Mouse (Mus musculus): ENCODE measurements around the gene Chd3. TPM values are rescaled to one million over a fixed set of nuclear protein-coding genes. Genes with fewer than 3 reads are reported as not detected.

The Chd3 gene
- polyA plus RNA-seq, 1 experiment from 2014 or later, result 41.7 TPM

GRCm38 (mm10) chr11:69372780-69373170 is 3.6 kb upstream of the Chd3 start:
- 62% methylated on average over 3 of the region's 3 CpGs for WGBS
- no peak for DNase-seq (ENCODE audit: low spot score)
- Histone ChIP-seq H3K27ac (replicated peaks) (no peak overlapping the region), H3K27me3 (ENCODE audit: low read depth, poor library complexity, severe bottlenecking) (no peaks in the 10 kb centered on the region), H3K4me3 (no peak overlapping the region), H3K9me3 (replicated peaks) (no peaks in the 10 kb centered on the region), H3K4me1 (peaks cover 55% of the 10 kb centered on the region), H3K36me3 (peaks cover 51% of the 10 kb centered on the region)

- WGBS, result 68% methylated on average over 12 of the region's 12 CpGs
- Histone ChIP-seq H3K36me3 (peaks cover 46% of the 10 kb centered on the region), H3K4me1 (peaks cover 60% of the 10 kb centered on the region), H3K9me3 (replicated peaks) (no peaks in the 10 kb centered on the region), H3K4me3 (peak overlapping the region; percentile 97), H3K27ac (replicated peaks) (peak overlapping the region; percentile 82), H3K27me3 (ENCODE audit: low read depth, poor library complexity, severe bottlenecking) (no peaks in the 10 kb centered on the region)
- no peak for DNase-seq (ENCODE audit: low spot score)
Measured at GRCm38 (mm10) chr11:69372056-69372779, 3.0 kb upstream of the Chd3 start.

- Histone ChIP-seq H3K36me3 (peaks cover 44% of the 10 kb centered on the region), H3K4me1 (peaks cover 66% of the 10 kb centered on the region), H3K9me3 (replicated peaks) (no peaks in the 10 kb centered on the region), H3K27me3 (ENCODE audit: low read depth, poor library complexity, severe bottlenecking) (no peaks in the 10 kb centered on the region), H3K27ac (replicated peaks) (peak overlapping the region; percentile 82), H3K4me3 (peak overlapping the region; percentile 97)
- DNase-seq (ENCODE audit: low spot score), result no peak
- 31% methylated on average over 12 of the region's 12 CpGs for WGBS
Measured at GRCm38 (mm10) chr11:69371601-69372000, 2.4 kb upstream of the Chd3 start.

- peaks cover 37% of the 10 kb centered on the region for H3K36me3 ChIP-seq
- H3K9me3 ChIP-seq (replicated peaks), result no peaks in the 10 kb centered on the region
- peaks cover 74% of the 10 kb centered on the region for H3K4me1 ChIP-seq
- peak overlapping the region; percentile 82 for H3K27ac ChIP-seq (replicated peaks)
- H3K4me3 ChIP-seq, result peak overlapping the region; percentile 97
- WGBS, result 17% methylated on average over 9 of the region's 9 CpGs
- DNase-seq (ENCODE audit: low spot score), result no peak
- no peaks in the 10 kb centered on the region for H3K27me3 ChIP-seq (ENCODE audit: low read depth, poor library complexity, severe bottlenecking)
Measured at GRCm38 (mm10) chr11:69370817-69371215, 1.6 kb upstream of the Chd3 start.

GRCm38 (mm10) chr11:69369990-69370816 is 997 bp upstream of the Chd3 start:
- H3K4me3 ChIP-seq, result peak overlapping the region; percentile 97
- peaks cover 80% of the 10 kb centered on the region for H3K4me1 ChIP-seq
- 38% methylated on average over 2 of the region's 2 CpGs for WGBS
- no peaks in the 10 kb centered on the region for H3K9me3 ChIP-seq (replicated peaks)
- no peaks in the 10 kb centered on the region for H3K27me3 ChIP-seq (ENCODE audit: low read depth, poor library complexity, severe bottlenecking)
- H3K36me3 ChIP-seq, result peaks cover 32% of the 10 kb centered on the region
- DNase-seq (ENCODE audit: low spot score), result no peak
- peak overlapping the region; percentile 100 for H3K27ac ChIP-seq (replicated peaks)

GRCm38 (mm10) chr11:69368356-69369214 is 621 bp downstream of the Chd3 start:
- H3K4me1 ChIP-seq, result peaks cover 85% of the 10 kb centered on the region
- H3K4me3 ChIP-seq, result peak overlapping the region; percentile 97

GRCm38 (mm10) chr11:69367616-69368355 is 1.4 kb downstream of the Chd3 start:
- H3K4me3 ChIP-seq, result peak overlapping the region; percentile 97
- peaks cover 27% of the 10 kb centered on the region for H3K36me3 ChIP-seq
- DNase-seq (ENCODE audit: low spot score), result peak; percentile 85
- 1% methylated on average over 22 of the region's 22 CpGs for WGBS
- peak overlapping the region; percentile 100 for H3K27ac ChIP-seq (replicated peaks)
- H3K27me3 ChIP-seq (ENCODE audit: low read depth, poor library complexity, severe bottlenecking), result no peaks in the 10 kb centered on the region
- H3K9me3 ChIP-seq (replicated peaks), result no peaks in the 10 kb centered on the region
- peaks cover 82% of the 10 kb centered on the region for H3K4me1 ChIP-seq

More at GRCm38 (mm10) chr11:69368356-69369214, 621 bp downstream of the Chd3 start:
- H3K9me3 ChIP-seq (replicated peaks), result no peaks in the 10 kb centered on the region
- DNase-seq (ENCODE audit: low spot score), result peak; percentile 73
- under 1% methylated on average over 84 of the region's 106 CpGs for WGBS
- H3K36me3 ChIP-seq, result peaks cover 27% of the 10 kb centered on the region
- H3K27me3 ChIP-seq (ENCODE audit: low read depth, poor library complexity, severe bottlenecking), result no peaks in the 10 kb centered on the region
- H3K27ac ChIP-seq (replicated peaks), result peak overlapping the region; percentile 100

GRCm38 (mm10) chr11:69366855-69367615 is 2.2 kb downstream of the Chd3 start:
- Histone ChIP-seq H3K27ac (replicated peaks) (peak overlapping the region; percentile 100), H3K36me3 (peaks cover 27% of the 10 kb centered on the region), H3K27me3 (ENCODE audit: low read depth, poor library complexity, severe bottlenecking) (no peaks in the 10 kb centered on the region), H3K9me3 (replicated peaks) (no peaks in the 10 kb centered on the region), H3K4me1 (peaks cover 79% of the 10 kb centered on the region), H3K4me3 (peak overlapping the region; percentile 97)
- peak; percentile 46 for DNase-seq (ENCODE audit: low spot score)
- WGBS, result under 1% methylated on average over 22 of the region's 22 CpGs

GRCm38 (mm10) chr11:69366157-69366854 is 2.9 kb downstream of the Chd3 start:
- Histone ChIP-seq H3K9me3 (replicated peaks) (no peaks in the 10 kb centered on the region), H3K27me3 (ENCODE audit: low read depth, poor library complexity, severe bottlenecking) (no peaks in the 10 kb centered on the region), H3K4me3 (peak overlapping the region; percentile 97), H3K4me1 (peaks cover 74% of the 10 kb centered on the region), H3K27ac (replicated peaks) (peak overlapping the region; percentile 100), H3K36me3 (peaks cover 32% of the 10 kb centered on the region)
- DNase-seq (ENCODE audit: low spot score), result peak; percentile 90
- WGBS, result under 1% methylated on average over 26 of the region's 26 CpGs

- Histone ChIP-seq H3K27me3 (ENCODE audit: low read depth, poor library complexity, severe bottlenecking) (no peaks in the 10 kb centered on the region), H3K4me1 (peaks cover 68% of the 10 kb centered on the region), H3K27ac (replicated peaks) (peak overlapping the region; percentile 100), H3K36me3 (peaks cover 38% of the 10 kb centered on the region), H3K9me3 (replicated peaks) (no peaks in the 10 kb centered on the region), H3K4me3 (peak overlapping the region; percentile 97)
- 28% methylated on average over 6 of the region's 6 CpGs for WGBS
- DNase-seq (ENCODE audit: low spot score), result no peak
Measured at GRCm38 (mm10) chr11:69365722-69366121, 3.5 kb downstream of the Chd3 start.

- H3K4me1 ChIP-seq, result peaks cover 60% of the 10 kb centered on the region
- H3K27me3 ChIP-seq (ENCODE audit: low read depth, poor library complexity, severe bottlenecking), result no peaks in the 10 kb centered on the region
- H3K9me3 ChIP-seq (replicated peaks), result no peaks in the 10 kb centered on the region
- DNase-seq (ENCODE audit: low spot score), result peak; percentile 64
- peak overlapping the region; percentile 100 for H3K27ac ChIP-seq (replicated peaks)
- peak overlapping the region; percentile 97 for H3K4me3 ChIP-seq
- 2% methylated on average over 6 of the region's 6 CpGs for whole genome bisulfite sequencing
- peaks cover 46% of the 10 kb centered on the region for H3K36me3 ChIP-seq
Measured at GRCm38 (mm10) chr11:69364910-69365309, 4.3 kb downstream of the Chd3 start.
